Mouse (Mus musculus): ENCODE measurements around the gene Piezo1. TPM values are rescaled to one million over a fixed set of nuclear protein-coding genes. Genes with fewer than 3 reads are reported as not detected.
A peak's percentile ranks its signal among the peaks of the same experiment; 100 is the strongest.

The Piezo1 gene
- total RNA-seq, 2 experiments from 2014 or later = 11.5 to 13.2 TPM

- peak; percentile 82 for DNase-seq (ENCODE audit: low spot score)
These were observed 50.3 kb downstream of the Piezo1 start for GRCm38 (mm10) chr8:122500856-122501255.

GRCm38 (mm10) chr8:122497912-122498311, 53.2 kb downstream of the Piezo1 start:
- DNase-seq (ENCODE audit: low spot score) = no peak

GRCm38 (mm10) chr8:122497016-122497734, 54.0 kb downstream of the Piezo1 start:
- DNase-seq (ENCODE audit: low spot score) = no peak

- no peak for DNase-seq (ENCODE audit: low spot score)
These were observed 62.7 kb downstream of the Piezo1 start for GRCm38 (mm10) chr8:122488387-122488786.

- DNase-seq (ENCODE audit: low spot score) = no peak
These were observed 66.3 kb downstream of the Piezo1 start for GRCm38 (mm10) chr8:122484831-122485230.

- DNase-seq (ENCODE audit: low spot score) = no peak
These were observed 67.3 kb downstream of the Piezo1 start for GRCm38 (mm10) chr8:122483877-122484276.

- no peak for DNase-seq (ENCODE audit: low spot score)
These were observed 68.7 kb downstream of the Piezo1 start for GRCm38 (mm10) chr8:122482448-122482847.

GRCm38 (mm10) chr8:122475580-122476320, 75.4 kb downstream of the Piezo1 start, which contains the start of the genes Rnf166 and Ctu2:
TSS of gene Rnf166 (minus strand) at chr8:122476064.
TSS of gene Ctu2 (plus strand) at chr8:122476143.
- DNase-seq (ENCODE audit: low spot score) = peak; percentile 88

GRCm38 (mm10) chr8:122474951-122475560, 76.1 kb downstream of the Piezo1 start:
- DNase-seq (ENCODE audit: low spot score) = peak; percentile 32

- DNase-seq (ENCODE audit: low spot score) = no peak
These were observed 77.2 kb downstream of the Piezo1 start for GRCm38 (mm10) chr8:122473911-122474421.

- DNase-seq (ENCODE audit: low spot score) = no peak
These were observed 80.4 kb downstream of the Piezo1 start for GRCm38 (mm10) chr8:122470691-122471090.

- DNase-seq (ENCODE audit: low spot score) = no peak
These were observed 81.2 kb downstream of the Piezo1 start for GRCm38 (mm10) chr8:122469965-122470364.

GRCm38 (mm10) chr8:122469407-122469806, 81.7 kb downstream of the Piezo1 start:
- DNase-seq (ENCODE audit: low spot score) = no peak

- no peak for DNase-seq (ENCODE audit: low spot score)
These were observed 83.3 kb downstream of the Piezo1 start for GRCm38 (mm10) chr8:122467816-122468215.

GRCm38 (mm10) chr8:122464985-122465384, 86.1 kb downstream of the Piezo1 start:
- no peak for DNase-seq (ENCODE audit: low spot score)

- no peak for DNase-seq (ENCODE audit: low spot score)
These were observed 87.2 kb downstream of the Piezo1 start for GRCm38 (mm10) chr8:122463651-122464640.

GRCm38 (mm10) chr8:122462510-122462909, 88.6 kb downstream of the Piezo1 start:
- DNase-seq (ENCODE audit: low spot score) = no peak

GRCm38 (mm10) chr8:122461473-122462148, 89.5 kb downstream of the Piezo1 start:
- no peak for DNase-seq (ENCODE audit: low spot score)

GRCm38 (mm10) chr8:122460524-122461472, 90.3 kb downstream of the Piezo1 start, which contains the start of gene Snai3:
TSS of gene Snai3 (minus strand) at chr8:122460733.
- DNase-seq (ENCODE audit: low spot score) = peak; percentile 74

All from gastrocnemius, adult 18-20 months (tissue).